Mouse (Mus musculus) limb, embryonic 12.5 days (tissue): Measurements from ENCODE around the gene Trim27. TPM values are rescaled to one million over a fixed set of nuclear protein-coding genes. Genes with fewer than 3 reads are reported as not detected.
A peak's percentile ranks its signal among the peaks of the same experiment; 100 is the strongest.

Experiments used
- ATAC-seq: fragments of 200-750 bp; cut with Nextera tagmentation; 2 replicates; pipeline ENCODE4 v1.8.0; 2017; ENCODE audit warnings: low read depth, moderate TSS enrichment; ENCODE audit not compliant: insufficient number of reproducible peaks, insufficient read depth, low FRiP score, low TSS enrichment
- H3K27ac ChIP-seq: fragments of 300-500 bp; sonication (generic); 2 replicates; pipeline ENCODE4 v1.5.1; 2016; ENCODE audit warnings: mild to moderate bottlenecking, moderate library complexity
- H3K27me3 ChIP-seq: fragments of 300-500 bp; sonication (generic); 2 replicates; pipeline ENCODE4 v1.6.1; 2016; ENCODE audit warnings: mild to moderate bottlenecking, moderate library complexity
- H3K36me3 ChIP-seq: fragments of 300-500 bp; sonication (generic); 2 replicates; pipeline ENCODE4 v1.6.1; 2016; ENCODE audit warnings: mild to moderate bottlenecking, moderate library complexity
- H3K4me1 ChIP-seq: fragments of 300-500 bp; sonication (generic); replicated peaks from 2 replicates; pipeline ENCODE4 v1.6.1; 2016
- H3K4me2 ChIP-seq: fragments of 300-500 bp; sonication (generic); 2 replicates; pipeline ENCODE4 v1.6.1; 2016; ENCODE audit warnings: mild to moderate bottlenecking, moderate library complexity
- H3K4me3 ChIP-seq: fragments of 300-500 bp; sonication (generic); replicated peaks from 2 replicates; pipeline ENCODE4 v1.5.1; 2016; ENCODE audit warnings: mild to moderate bottlenecking
- H3K9ac ChIP-seq: fragments of 300-500 bp; sonication (generic); replicated peaks from 2 replicates; pipeline ENCODE4 v1.6.1; 2016; ENCODE audit warnings: mild to moderate bottlenecking, moderate library complexity
- H3K9me3 ChIP-seq: fragments of 300-500 bp; sonication (generic); 2 replicates; pipeline ENCODE4 v1.6.1; 2016; ENCODE audit warnings: mild to moderate bottlenecking, moderate library complexity
- WGBS: fragments of 180-500 bp; shearing (Covaris S2); methylation state at CpG from one replicate; pipeline ENCODE4 v1.1.7; 2016; 5-methylcytosine and 5-hydroxymethylcytosine counted together
- polyA plus RNA-seq: library from polyadenylated mRNA; unstranded; fragments of >200 nt; fragmentation: Nextera tagmentation; extraction: Ambion mirVana; gene quantifications from 2 replicates; pipeline ENCODE4 v1.2.1, GENCODE M21; 2016

The Trim27 gene
- polyA plus RNA-seq, 1 experiment from 2014 or later, result 180 TPM

DNA sequence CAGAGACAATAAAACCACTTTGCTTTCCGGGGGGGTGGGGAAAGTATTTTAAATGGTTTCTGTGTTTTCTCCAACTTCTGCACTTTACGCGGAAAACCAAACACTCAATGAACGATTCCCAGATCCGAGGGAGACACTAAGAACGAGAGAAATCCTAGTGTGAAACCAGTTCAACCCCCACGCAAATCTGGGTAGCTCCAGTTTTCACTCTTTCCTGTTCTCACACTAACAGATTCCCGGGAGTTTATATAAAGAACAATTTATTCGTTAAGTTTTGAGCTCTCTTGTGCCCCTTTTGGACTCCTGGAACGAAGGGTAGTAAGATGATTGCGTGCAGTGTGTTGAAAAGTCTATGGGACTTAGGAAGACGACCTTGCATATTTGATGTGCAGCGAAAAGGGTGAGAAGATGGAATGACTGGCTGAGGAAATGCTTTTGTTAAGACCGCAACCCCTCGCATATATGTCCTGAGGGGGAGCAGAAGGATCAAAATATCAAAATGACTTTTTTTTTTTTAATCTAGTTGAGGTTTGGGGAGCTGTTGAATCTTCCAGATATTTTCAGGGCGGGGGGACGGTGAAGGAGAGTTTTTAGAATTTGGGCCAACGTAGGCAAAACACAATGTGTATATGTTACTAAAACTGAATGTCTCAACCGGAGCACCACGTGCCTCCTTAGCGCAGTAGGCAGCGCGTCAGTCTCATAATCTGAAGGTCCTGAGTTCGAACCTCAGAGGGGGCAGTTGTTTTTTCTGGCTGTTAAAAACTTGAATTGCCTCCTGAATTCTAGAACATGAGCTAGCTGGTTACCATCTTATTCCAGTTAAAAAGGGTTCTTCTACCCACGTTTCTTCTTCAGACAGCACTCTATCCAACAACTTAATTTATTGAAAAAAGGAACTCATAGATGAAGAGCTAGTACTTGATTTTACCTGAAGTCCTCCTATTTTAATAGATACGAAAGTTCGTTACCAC, 12.0 kb upstream of the Trim27 start:
- H3K9ac ChIP-seq, result peak overlapping the region; percentile 49
- under 1% methylated on average over 27 of the region's 27 CpGs for WGBS
- no peak overlapping the region for H3K27ac ChIP-seq

DNA sequence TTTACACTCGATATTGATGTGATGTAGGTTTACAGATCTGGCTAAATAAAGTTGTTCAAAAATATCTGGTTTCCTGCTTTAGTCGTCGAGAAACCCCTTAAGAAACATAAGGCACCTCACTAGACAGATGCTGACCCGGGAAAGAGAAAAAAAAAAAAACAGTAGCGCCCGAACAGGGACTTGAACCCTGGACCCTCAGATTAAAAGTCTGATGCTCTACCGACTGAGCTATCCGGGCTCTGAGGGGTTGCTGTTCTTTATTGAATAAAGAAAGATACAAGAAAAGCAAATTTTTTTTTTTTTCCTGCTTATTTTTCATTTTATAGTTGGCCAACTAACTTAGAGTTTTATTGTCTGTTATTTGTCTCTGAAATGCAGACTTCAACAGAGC, 11.3 kb upstream of the Trim27 start:
- Histone ChIP-seq H3K9me3 (no peaks in the 10 kb centered on the region), H3K27ac (no peak overlapping the region), H3K9ac (no peak overlapping the region), H3K36me3 (no peaks in the 10 kb centered on the region), H3K4me3 (peak overlapping the region; percentile 54), H3K4me2 (peak overlapping the region; percentile 87), H3K4me1 (peaks cover 6% of the 10 kb centered on the region), H3K27me3 (peaks cover 5% of the 10 kb centered on the region; the same call in 1 of the 2 replicates)
- ATAC-seq, result no peak
- WGBS, result 1% methylated on average over 8 of the region's 8 CpGs

More for the DNA sequence above, 12.0 kb upstream of the Trim27 start:
- no peaks in the 10 kb centered on the region for H3K9me3 ChIP-seq
- H3K4me1 ChIP-seq, result peaks cover 6% of the 10 kb centered on the region
- H3K27me3 ChIP-seq, result peaks cover 5% of the 10 kb centered on the region; the same call in 1 of the 2 replicates
- H3K4me3 ChIP-seq, result peak overlapping the region; percentile 54
- no peak for ATAC-seq
- no peaks in the 10 kb centered on the region for H3K36me3 ChIP-seq
- peak overlapping the region; percentile 87 for H3K4me2 ChIP-seq

DNA sequence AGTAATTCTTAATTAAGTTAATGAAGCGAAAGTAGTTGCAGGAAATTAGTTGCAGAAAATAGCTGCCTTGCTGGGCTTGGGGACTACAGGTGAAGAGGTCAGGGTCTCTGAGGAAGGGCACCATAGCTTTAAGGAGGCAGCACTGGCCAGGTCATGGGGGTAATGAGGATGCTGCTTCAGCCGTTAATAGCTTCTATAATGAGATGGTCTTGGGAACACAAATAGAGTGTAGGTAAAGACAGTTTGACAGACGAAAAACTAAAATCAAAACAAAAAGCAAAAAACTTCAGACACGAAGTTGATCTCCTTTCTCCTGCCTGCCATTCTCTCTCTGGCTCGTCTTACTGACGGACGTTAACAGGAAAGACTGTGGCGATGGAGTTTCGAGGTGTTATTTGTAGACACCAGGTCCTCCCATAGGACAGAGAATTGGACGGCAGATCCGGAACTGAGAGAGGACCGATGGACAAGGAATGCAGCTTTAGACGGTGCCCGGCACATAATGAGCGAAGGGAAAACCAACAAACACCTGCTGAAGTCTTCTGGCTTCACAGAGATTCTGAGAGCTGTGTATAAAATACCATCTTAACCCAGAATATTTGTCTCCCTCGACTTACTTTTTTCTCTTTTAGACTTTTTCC, 10.8 kb upstream of the Trim27 start:
- under 1% methylated on average over 16 of the region's 16 CpGs for WGBS
- Histone ChIP-seq H3K36me3 (no peaks in the 10 kb centered on the region), H3K27me3 (peaks cover 5% of the 10 kb centered on the region; the same call in 1 of the 2 replicates), H3K9ac (peak overlapping the region; percentile 47), H3K27ac (peak overlapping the region; percentile 17; the same call in 1 of the 2 replicates), H3K4me2 (peak overlapping the region; percentile 87), H3K9me3 (no peaks in the 10 kb centered on the region), H3K4me3 (peak overlapping the region; percentile 54), H3K4me1 (peaks cover 6% of the 10 kb centered on the region)
- ATAC-seq, result no peak

DNA sequence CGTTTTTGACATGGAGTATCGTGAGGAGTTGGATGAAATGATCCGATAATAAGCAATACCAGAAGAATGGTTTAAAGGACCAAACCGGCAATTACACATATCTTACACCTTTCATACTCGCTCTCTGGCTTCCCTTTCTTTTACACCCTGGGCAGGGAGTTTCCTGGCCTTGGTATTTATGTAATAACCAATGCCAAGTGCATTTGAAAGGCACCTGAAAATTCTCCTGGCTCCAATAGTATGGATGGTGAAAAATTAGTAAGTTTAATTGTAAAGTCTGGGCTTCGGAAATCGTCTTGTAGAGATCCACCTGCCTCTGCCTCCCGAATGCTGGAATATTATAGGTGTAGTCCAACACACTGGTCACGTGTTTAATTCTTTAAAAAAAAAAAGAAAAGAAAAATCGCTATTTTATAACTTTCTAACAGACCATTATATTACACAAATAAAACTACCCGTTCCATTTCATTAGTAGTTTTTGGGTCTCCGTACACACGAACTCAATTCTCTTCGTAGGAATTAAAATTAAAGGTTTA, 10.1 kb upstream of the Trim27 start:
- WGBS, result 4% methylated on average over 14 of the region's 14 CpGs
- no peak overlapping the region for H3K9ac ChIP-seq
- no peaks in the 10 kb centered on the region for H3K36me3 ChIP-seq
- peak overlapping the region; percentile 87 for H3K4me2 ChIP-seq
- H3K27me3 ChIP-seq, result peaks cover 5% of the 10 kb centered on the region; the same call in 1 of the 2 replicates
- no peak overlapping the region for H3K27ac ChIP-seq
- H3K4me1 ChIP-seq, result peaks cover 6% of the 10 kb centered on the region
- H3K9me3 ChIP-seq, result no peaks in the 10 kb centered on the region
- ATAC-seq, result no peak
- peak overlapping the region; percentile 54 for H3K4me3 ChIP-seq

DNA sequence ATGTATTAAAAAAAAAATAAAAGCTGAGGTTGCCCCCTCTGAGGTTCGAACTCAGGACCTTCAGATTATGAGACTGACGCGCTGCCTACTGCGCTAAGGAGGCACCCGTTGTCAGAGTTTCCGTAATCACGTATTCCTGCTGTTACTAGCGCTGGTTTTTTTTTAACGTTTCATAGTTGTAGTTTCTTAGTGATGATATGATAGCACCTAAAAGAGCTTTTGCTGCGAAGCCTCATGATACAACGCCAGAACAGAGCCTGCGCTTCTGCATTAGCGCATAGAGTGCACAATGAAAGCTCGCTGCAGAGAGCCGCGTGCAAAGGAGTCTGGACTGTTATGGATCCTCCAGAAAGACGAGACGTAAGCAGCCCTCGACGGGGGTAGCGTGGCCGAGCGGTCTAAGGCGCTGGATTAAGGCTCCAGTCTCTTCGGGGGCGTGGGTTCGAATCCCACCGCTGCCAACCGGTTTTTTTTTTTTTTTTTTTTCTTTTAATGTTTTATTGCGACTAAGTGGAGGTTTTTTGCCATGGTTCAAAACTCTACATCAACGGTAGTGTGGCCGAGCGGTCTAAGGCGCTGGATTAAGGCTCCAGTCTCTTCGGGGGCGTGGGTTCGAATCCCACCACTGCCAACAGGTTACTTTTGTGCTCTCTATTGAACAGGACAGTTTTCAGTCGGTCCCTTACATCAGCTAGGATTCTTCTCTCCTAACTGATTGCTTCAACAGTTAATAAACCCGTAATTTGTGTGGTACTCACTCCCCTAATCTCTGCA, 9.4 kb upstream of the Trim27 start:
- Histone ChIP-seq H3K36me3 (no peaks in the 10 kb centered on the region), H3K9ac (no peak overlapping the region), H3K4me2 (peak overlapping the region; percentile 87), H3K27me3 (peaks cover 5% of the 10 kb centered on the region; the same call in 1 of the 2 replicates), H3K9me3 (no peaks in the 10 kb centered on the region), H3K27ac (no peak overlapping the region), H3K4me3 (peak overlapping the region; percentile 54), H3K4me1 (peaks cover 6% of the 10 kb centered on the region)
- WGBS, result under 1% methylated on average over 39 of the region's 39 CpGs
- peak; percentile 73 for ATAC-seq

DNA sequence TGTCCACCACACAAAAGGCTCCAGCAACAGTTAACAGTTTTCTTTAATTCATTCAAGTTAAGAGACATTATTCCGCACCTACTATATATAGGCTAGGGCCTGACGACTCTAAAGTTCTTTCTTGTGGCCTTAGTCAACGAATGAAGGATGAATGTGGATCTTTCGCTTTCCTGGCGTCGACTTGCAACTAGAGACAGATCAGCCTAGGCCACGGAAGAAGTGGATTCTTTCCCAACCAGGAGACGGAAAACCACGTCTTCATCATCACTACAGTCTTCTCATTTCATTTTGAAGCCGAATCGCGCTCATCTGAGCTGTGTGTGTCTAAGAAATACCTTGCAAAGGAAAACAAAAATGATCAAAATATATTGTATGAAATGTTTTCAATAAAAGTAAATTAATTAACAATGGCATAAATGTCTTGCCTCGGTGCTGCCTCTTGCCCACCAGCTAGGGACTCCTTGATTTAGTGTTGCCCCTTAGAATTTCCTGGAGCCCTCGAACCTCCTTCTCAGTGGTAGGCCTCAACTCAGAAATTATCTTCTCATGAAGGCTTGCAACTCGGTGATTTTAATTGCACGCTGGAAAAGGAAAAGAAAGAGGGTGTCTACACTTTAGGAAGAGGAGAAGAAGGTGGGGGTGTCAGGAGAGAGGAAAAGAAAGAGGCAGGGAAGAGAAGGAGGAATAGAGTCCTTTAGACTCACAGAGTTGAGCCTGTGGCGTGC, 8.7 kb upstream of the Trim27 start:
- Histone ChIP-seq H3K9me3 (no peaks in the 10 kb centered on the region), H3K4me1 (peaks cover 6% of the 10 kb centered on the region), H3K9ac (no peak overlapping the region), H3K27me3 (peaks cover 1% of the 10 kb centered on the region; the same call in 1 of the 2 replicates), H3K36me3 (no peaks in the 10 kb centered on the region), H3K4me2 (peak overlapping the region; percentile 87), H3K27ac (peak overlapping the region; percentile 1; the same call in 1 of the 2 replicates), H3K4me3 (peak overlapping the region; percentile 54)
- 37% methylated on average over 17 of the region's 17 CpGs for WGBS
- ATAC-seq, result no peak

DNA sequence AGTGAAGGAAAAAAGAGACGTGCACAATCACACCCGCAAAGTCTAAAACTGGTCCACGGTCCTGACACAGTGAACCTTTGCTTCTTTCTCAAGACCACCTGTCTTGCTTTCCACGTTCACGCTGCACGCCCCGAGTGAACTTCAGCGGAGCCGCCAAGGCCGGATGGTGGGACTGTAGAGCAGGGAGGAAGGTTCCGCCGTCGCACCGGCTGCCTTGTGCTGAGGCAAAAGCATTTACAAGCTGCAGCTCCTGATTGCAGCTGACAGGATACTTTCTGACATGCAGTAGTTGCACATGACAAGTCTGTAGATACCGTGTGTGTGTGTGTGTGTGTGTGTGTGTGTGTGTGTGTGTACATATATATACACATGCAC, 8.1 kb upstream of the Trim27 start:
- Histone ChIP-seq H3K9me3 (no peaks in the 10 kb centered on the region), H3K27me3 (no peaks in the 10 kb centered on the region), H3K9ac (no peak overlapping the region), H3K4me2 (peak overlapping the region; percentile 87), H3K4me3 (peak overlapping the region; percentile 48), H3K27ac (peak overlapping the region; percentile 1; the same call in 1 of the 2 replicates), H3K36me3 (no peaks in the 10 kb centered on the region), H3K4me1 (peaks cover 6% of the 10 kb centered on the region)
- 6% methylated on average over 15 of the region's 15 CpGs for WGBS
- no peak for ATAC-seq

DNA sequence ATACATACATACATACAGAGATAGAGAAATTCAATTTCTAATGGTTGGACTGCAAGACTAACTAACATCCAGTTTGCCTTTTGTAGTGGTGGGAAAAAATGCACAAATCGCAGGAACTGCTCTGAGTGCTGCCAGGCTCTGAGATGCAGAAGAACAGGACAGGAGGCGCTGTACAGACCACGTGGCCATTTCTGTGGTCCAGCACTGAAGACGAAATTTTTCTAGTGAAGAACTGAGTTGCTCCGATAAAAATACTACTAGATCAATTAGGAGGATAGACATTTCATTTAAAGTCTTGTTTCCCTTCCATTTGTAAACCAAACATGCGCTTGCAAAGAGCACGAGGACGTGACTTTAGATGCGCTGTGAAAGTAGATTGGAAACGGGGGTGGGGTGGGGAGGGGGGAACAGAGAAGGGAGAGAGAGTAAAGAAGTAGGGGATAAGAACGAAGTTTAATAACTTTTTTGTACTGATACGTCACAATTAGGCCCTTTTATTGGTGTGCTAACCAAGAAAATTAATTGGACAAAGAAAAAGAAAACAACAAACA, 7.6 kb upstream of the Trim27 start:
- H3K9ac ChIP-seq, result 0 out of 2 replicates have a peak overlapping the region, but pooled peaks have one; percentile 40
- WGBS, result under 1% methylated on average over 12 of the region's 12 CpGs
- ATAC-seq, result no peak
- no peaks in the 10 kb centered on the region for H3K9me3 ChIP-seq
- peaks cover 6% of the 10 kb centered on the region for H3K4me1 ChIP-seq
- no peak overlapping the region for H3K27ac ChIP-seq
- peak overlapping the region; percentile 48 for H3K4me3 ChIP-seq
- peak overlapping the region; percentile 87 for H3K4me2 ChIP-seq
- H3K27me3 ChIP-seq, result no peaks in the 10 kb centered on the region
- H3K36me3 ChIP-seq, result no peaks in the 10 kb centered on the region

DNA sequence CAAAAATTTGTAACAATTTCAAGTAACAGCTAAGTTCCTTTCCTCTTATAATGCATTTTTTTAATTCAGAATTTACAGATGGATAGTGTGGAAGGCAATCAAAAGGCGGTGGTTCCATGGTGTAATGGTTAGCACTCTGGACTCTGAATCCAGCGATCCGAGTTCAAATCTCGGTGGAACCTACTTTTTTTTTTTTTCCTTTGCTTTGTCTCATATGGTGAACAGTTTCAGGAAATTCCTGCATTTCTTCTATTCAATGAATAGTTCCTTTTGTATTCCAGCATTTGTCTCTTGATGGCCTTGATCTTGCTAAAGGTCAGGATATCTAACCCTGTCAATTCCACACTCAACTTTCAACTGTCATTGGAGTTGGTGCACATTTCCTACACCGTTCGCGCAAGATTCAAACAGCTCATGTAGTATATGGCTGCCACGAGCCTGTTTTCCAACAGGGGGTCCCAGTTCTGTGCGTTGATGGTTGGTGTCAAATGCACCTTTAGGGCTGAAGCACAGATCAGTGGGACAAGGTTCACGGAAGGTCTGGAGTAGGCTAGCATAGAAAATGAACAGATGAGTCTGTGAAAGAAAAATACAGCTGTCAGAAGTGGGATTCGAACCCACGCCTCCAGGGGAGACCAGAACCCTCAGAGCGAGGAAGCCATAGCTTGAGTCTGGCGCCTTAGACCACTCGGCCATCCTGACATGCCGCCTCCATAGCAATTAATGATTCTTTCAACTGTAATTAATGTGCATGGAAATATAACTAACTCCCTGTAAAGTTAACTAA, 6.8 kb upstream of the Trim27 start:
- WGBS, result 1% methylated on average over 16 of the region's 16 CpGs
- peak; percentile 49; the same call in 1 of the 2 replicates for ATAC-seq
- Histone ChIP-seq H3K9ac (no peak overlapping the region), H3K4me3 (peak overlapping the region; percentile 48), H3K4me1 (peaks cover 6% of the 10 kb centered on the region), H3K4me2 (peak overlapping the region; percentile 87), H3K36me3 (no peaks in the 10 kb centered on the region), H3K27ac (peak overlapping the region; percentile 58), H3K27me3 (no peaks in the 10 kb centered on the region), H3K9me3 (no peaks in the 10 kb centered on the region)
